Mouse (Mus musculus) liver, adult (tissue): ENCODE measurements around the gene Syt7.

Experiments
- GATA4 ChIP-seq: IDR thresholded peaks from 2 replicates; pipeline ENCODE4 v1.6.1; 2014; ENCODE audit warnings: mild to moderate bottlenecking, low read length; ENCODE audit not compliant: insufficient replicate concordance

Syt7 gene

GRCm38 (mm10) chr19:10366116-10366845 lies 22.6 kb upstream of the Syt7 start:
- TF ChIP-seq GATA4: no peak

DNA sequence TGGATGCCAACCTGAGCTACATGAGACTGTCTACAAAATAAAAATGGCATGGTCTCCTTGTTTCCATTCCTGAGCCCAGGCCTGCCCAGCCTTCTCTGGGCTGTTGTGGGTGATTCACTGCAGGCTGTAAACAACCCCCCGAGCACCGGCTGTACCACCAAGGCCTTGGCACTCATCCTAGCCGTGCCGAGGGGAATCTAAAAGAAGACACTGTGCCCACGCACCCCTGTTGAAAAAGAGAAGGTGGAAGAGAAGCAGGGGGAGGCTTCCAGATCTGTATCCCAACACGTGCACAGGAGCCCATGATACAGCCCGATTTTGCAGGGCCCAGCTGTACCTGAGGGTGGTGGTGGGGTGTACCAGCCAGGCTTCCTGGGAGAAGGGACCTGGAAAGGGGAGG lies 21.1 kb upstream of the Syt7 start:
- TF ChIP-seq GATA4: no peak

GRCm38 (mm10) chr19:10369936-10370335 lies 19.0 kb upstream of the Syt7 start:
- no peak for TF ChIP-seq GATA4

DNA sequence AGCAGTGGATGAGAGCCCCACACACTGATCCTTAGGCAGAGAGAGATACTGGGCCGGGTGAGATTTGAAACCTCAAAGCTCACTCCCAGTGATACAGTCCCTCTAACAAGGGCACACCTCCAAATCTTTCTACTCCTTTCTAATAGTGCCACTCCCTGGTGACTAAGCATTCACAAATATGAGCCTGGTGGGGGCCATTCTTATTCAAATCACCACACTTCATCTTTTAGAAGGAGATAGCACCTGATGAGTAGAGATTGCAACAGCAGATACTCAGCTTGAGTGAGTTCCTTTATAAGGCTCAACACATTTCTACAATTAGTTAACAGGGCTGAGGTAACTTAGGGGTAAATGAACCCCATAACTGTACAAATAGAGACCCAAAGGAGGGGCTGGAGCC lies 15.7 kb upstream of the Syt7 start:
- TF ChIP-seq GATA4: no peak

- no peak for TF ChIP-seq GATA4
Observed at GRCm38 (mm10) chr19:10375260-10375659, 13.6 kb upstream of the Syt7 start.

DNA sequence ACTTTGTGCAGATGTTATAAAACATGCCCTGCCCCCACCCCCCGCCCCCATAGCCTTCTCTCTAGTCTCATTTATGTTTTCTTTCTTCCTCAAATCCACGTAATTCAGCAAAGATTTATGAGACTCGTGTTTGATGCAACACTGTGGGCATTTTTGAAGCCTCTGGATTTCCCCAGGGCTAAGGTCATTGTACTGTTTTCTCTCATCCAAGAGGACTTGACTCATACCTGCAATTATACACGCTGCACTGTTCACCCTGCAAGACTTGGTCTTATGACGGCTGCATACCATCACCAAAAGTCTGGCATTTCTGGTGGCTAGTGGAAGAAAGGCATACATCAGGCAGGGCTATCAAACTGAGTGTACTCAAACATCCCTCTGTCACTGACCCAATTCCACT lies 8.9 kb upstream of the Syt7 start:
- no peak for TF ChIP-seq GATA4

DNA sequence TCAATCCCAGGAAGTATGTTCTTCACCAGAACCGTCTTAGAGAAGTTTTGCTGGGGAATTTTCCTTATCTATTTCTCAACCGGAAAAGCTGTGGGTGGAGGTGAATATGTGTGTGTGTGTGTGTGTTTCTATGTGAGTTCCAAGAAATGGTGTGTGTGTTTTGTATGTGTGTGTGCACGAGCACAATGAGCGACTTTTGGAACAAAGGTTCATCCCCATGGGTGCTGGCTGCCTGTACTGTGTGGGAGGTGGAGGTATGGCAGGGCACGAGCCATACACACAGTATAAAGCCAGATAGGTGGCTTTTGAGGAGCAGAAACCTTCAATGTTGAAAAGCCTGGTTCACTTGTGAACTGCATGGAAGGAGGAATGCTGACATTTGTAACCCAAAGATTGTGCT lies 1.2 kb upstream of the Syt7 start:
- no peak for TF ChIP-seq GATA4

- TF ChIP-seq GATA4: no peak
Observed at GRCm38 (mm10) chr19:10389391-10390098, 655 bp downstream of the Syt7 start.

- TF ChIP-seq GATA4: no peak
Observed at GRCm38 (mm10) chr19:10390099-10390680, 1.3 kb downstream of the Syt7 start.

DNA sequence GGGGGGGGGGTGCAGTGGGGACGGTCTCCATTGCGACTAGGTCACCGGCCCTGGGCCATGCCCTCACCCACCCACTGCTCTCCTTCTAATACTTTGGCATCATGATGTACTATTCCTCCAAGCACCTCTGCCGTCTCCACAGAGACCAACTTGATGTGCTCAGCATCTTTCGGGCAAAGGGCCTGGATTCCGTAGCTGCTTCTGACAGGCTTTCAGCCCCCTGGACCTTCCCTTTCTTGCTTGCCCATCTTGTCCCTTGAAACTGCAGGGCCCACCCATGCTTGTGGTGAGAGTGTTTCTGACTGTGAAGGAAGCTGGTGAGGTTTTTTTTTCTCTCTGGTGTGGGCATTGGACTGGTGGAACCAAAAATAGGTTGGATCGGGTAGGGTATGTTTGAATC lies 2.1 kb downstream of the Syt7 start:
- TF ChIP-seq GATA4: no peak

GRCm38 (mm10) chr19:10391995-10392394 lies 3.1 kb downstream of the Syt7 start:
- no peak for TF ChIP-seq GATA4

DNA sequence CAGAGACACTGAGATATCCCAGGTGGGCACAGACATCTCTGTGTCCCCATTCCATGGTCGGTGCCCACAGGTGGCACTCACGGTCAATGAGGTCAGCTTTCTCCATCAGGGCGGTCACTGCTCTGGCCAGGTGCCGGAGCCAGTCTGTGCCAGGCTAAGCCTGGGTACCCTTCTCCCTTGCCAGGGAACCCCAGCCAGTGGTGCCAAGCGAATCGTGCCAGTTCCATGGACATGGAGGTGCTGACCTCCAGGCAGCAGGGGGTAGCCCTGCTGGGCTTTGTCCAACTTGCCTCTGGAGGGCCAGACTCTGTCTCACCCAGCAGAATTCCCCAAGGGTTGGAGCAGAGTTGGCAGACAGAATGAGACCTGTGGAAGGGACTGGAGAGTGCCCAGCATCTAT lies 4.6 kb downstream of the Syt7 start:
- TF ChIP-seq GATA4: no peak

DNA sequence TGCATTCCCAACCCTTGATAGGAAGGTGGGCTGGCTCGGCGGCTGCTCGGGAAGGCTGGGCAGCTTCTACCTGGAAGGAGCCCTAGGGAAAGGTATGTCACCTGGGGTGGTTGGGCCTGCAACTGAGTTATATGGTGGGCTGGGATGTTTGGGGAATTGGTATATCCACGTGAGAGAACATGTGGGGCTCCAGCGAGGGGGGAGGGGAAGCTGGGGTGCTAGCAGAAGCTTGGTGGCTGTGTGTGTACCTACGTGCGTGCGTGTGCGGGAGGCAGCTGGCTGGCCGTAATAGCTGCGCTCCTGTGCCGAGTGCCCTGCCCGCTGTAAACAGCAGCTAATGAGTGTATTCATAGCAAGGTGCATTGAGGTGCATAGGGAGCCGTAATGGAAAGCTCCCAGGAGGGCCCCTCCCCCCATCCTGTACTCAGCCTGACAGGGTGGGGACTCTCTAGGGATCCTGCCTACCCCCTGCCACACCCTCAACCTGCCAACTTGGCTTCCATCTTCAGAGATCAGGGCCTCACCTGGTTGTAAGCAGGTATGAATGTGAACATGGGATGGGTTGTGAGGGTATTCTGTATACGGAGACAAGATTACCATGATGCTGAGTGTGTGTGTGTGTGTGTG lies 5.1 kb downstream of the Syt7 start:
- no peak for TF ChIP-seq GATA4

DNA sequence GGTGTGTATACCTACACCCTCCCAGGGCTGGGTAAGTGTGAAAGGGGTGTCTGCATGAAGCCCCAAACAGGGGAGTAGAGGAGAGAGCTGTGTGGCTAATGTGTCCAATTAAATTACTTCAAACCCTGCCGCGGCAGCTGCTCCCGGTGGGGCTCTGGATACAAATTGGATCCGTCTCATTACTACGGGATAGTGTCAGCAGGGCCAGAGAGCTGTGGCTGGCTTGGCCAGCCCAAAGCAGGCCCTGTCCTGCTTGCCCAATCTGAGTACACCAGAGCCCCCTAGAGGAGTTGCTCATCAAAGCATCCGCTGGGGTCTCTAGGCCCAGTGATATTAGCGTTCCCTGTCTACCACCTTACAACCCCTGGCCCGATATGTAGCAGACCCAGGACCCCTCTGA lies 6.3 kb downstream of the Syt7 start:
- TF ChIP-seq GATA4: no peak

DNA sequence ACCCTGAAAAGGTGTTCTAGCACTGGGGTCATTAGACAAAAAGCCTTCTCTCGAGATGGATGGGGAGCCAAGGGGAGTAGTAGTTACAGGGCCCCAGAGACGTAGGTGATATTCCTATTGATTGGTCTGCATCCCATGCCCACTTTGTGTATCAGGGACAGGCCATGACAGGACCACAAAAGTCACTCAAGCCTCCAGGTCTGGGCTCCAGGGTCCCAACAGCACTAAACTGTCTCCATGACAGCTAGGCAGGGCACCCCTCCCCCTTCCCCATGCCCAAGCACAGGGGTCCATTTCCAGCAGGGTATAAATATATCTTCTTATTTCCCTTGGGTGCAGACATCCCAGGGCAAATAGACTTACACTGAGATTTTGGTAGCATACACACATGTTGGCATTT lies 8.1 kb downstream of the Syt7 start:
- no peak for TF ChIP-seq GATA4
